Mouse (Mus musculus) liver, embryonic 11.5 days (tissue): ENCODE measurements around the gene Gpr160. TPM values are rescaled to one million over a fixed set of nuclear protein-coding genes. Genes with fewer than 3 reads are reported as not detected.

Experiments used
- ATAC-seq: fragments of 200-750 bp; cut with Nextera tagmentation; replicated peaks from 2 replicates; pipeline ENCODE4 v1.8.0; 2017; ENCODE audit warnings: moderate number of reproducible peaks, mild to moderate bottlenecking, moderate TSS enrichment, moderate library complexity; ENCODE audit not compliant: low FRiP score
- DNase-seq: peaks from one replicate; pipeline ENCODE4 v3.0.0-alpha.2; 2017; ENCODE audit warnings: low spot score
- H3K27ac ChIP-seq: fragments of 300-500 bp; sonication (generic); 2 replicates; pipeline ENCODE4 v1.5.1; 2014; ENCODE audit warnings: mild to moderate bottlenecking, low read depth, low read length, control low read depth
- H3K27me3 ChIP-seq: fragments of 300-500 bp; sonication (generic); replicated peaks from 2 replicates; pipeline ENCODE4 v1.6.1; 2014; ENCODE audit warnings: low read length, mixed read lengths; ENCODE audit not compliant: control insufficient read depth, insufficient read depth
- H3K36me3 ChIP-seq: fragments of 300-500 bp; sonication (generic); 2 replicates; pipeline ENCODE4 v1.6.1; 2014; ENCODE audit warnings: mild to moderate bottlenecking, low read length, moderate library complexity, mixed read lengths; ENCODE audit not compliant: control insufficient read depth, insufficient read depth
- H3K4me1 ChIP-seq: fragments of 300-500 bp; sonication (generic); replicated peaks from 2 replicates; pipeline ENCODE4 v1.6.1; 2014; ENCODE audit warnings: low read length, mixed read lengths; ENCODE audit not compliant: control insufficient read depth, insufficient read depth
- H3K4me2 ChIP-seq: fragments of 300-500 bp; sonication (generic); 2 replicates; pipeline ENCODE4 v1.6.1; 2014; ENCODE audit warnings: mild to moderate bottlenecking, control low read depth, moderate library complexity
- H3K4me3 ChIP-seq: fragments of 300-500 bp; sonication (generic); 2 replicates; pipeline ENCODE4 v1.5.1; 2014; ENCODE audit warnings: low read depth, low read length, control low read depth
- H3K9ac ChIP-seq: fragments of 300-500 bp; sonication (generic); 2 replicates; pipeline ENCODE4 v1.6.1; 2014; ENCODE audit warnings: low read depth, low read length, control low read depth
- H3K9me3 ChIP-seq: fragments of 300-500 bp; sonication (generic); 2 replicates; pipeline ENCODE4 v1.6.1; 2016; ENCODE audit warnings: low read length, inconsistent platforms, mixed read lengths; ENCODE audit not compliant: control insufficient read depth
- WGBS: fragments of 180-500 bp; shearing (Covaris S2); extraction: QIAGEN DNeasy Blood & Tissue Kit; methylation state at CpG from one replicate; pipeline ENCODE4 v1.1.7; 2014; 5-methylcytosine and 5-hydroxymethylcytosine counted together
- polyA plus RNA-seq: library from polyadenylated mRNA; unstranded; fragments of >200 nt; fragmentation: Nextera tagmentation; extraction: Ambion mirVana; gene quantifications from 2 replicates; pipeline ENCODE4 v1.2.1, GENCODE M21; 2014

The Gpr160 gene
- polyA plus RNA-seq, 1 experiment from 2014 or later, result 1.4 TPM

GRCm38 (mm10) chr3:30929828-30930227 lies 74.1 kb downstream of the Gpr160 start:
- Histone ChIP-seq H3K4me1 (no peaks in the 10 kb centered on the region), H3K9me3 (no peaks in the 10 kb centered on the region), H3K4me2 (no peak overlapping the region), H3K4me3 (no peak overlapping the region), H3K27me3 (no peaks in the 10 kb centered on the region), H3K36me3 (peaks cover 8% of the 10 kb centered on the region; the same call in 1 of the 2 replicates), H3K27ac (no peak overlapping the region), H3K9ac (no peak overlapping the region)
- no peak for ATAC-seq
- DNase-seq, result no peak
- 58% methylated on average over 3 of the region's 3 CpGs for WGBS

GRCm38 (mm10) chr3:30934384-30934783 lies 78.6 kb downstream of the Gpr160 start:
- H3K27ac ChIP-seq, result no peak overlapping the region
- no peak overlapping the region for H3K9ac ChIP-seq
- no peak for ATAC-seq
- no peak overlapping the region for H3K4me2 ChIP-seq
- peaks cover 17% of the 10 kb centered on the region; the same call in 1 of the 2 replicates for H3K36me3 ChIP-seq
- H3K27me3 ChIP-seq, result no peaks in the 10 kb centered on the region
- no peak overlapping the region for H3K4me3 ChIP-seq
- no peaks in the 10 kb centered on the region for H3K4me1 ChIP-seq
- DNase-seq, result no peak
- no peaks in the 10 kb centered on the region for H3K9me3 ChIP-seq

Other genes with a start within 250 kb of the Gpr160 start
- gene Lrriq4, start 211.4 kb upstream of the Gpr160 start, polyA plus RNA-seq, result not detected in 2 replicates
- gene Lrrc34, start 208.1 kb upstream of the Gpr160 start, polyA plus RNA-seq, result 0.65 and 0.93 TPM in 2 replicates
- not detected in 2 replicates for gene Lrrc31, start 156.1 kb upstream of the Gpr160 start, polyA plus RNA-seq
- not detected in 2 replicates for gene Samd7, start 109.7 kb upstream of the Gpr160 start, polyA plus RNA-seq
- gene Sec62, start 63.1 kb upstream of the Gpr160 start, polyA plus RNA-seq, result 64.8 and 73.5 TPM in 2 replicates
- 4.3 and 5.6 TPM in 2 replicates for gene Phc3, start 113.5 kb downstream of the Gpr160 start, polyA plus RNA-seq
- gene Prkci, start 139.8 kb downstream of the Gpr160 start, polyA plus RNA-seq, result 20.2 and 21.3 TPM in 2 replicates
- gene Skil, start 239.1 kb downstream of the Gpr160 start, polyA plus RNA-seq, result 14.2 and 16.6 TPM in 2 replicates